Mouse (Mus musculus): ENCODE measurements around the gene Plod2.

DNA sequence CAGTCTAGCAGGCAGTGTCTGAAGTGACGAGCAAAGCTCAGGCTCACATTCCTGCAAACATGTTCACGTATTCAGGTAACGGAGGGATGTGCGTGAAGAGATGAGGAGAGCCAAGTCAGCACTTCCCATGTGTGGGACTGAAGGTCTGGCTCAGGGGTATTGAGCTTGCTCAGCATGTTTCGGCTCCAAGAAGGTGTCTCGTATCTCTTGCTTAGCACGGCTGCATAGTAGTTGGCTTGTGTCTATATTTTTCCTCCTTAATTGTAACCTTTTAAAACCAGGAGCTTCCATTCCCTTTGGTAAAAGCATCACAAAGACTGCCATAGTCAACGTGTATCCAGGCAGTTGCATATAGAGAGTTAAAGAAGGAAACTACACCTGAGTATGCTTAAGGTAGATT is 50.7 kb downstream of the Plod2 start:
- TF ChIP-seq CTCF (IDR thresholded peaks at IDR 0.05; ENCODE audit: control insufficient read depth, insufficient read depth, insufficient read length) (no peak), MYOD1 (IDR thresholded peaks at IDR 0.05; ENCODE audit: control insufficient read depth, insufficient read length, low read depth) (no peak), USF1 (IDR thresholded peaks at IDR 0.05; ENCODE audit: low read depth) (no peak), MAX (IDR thresholded peaks at IDR 0.05) (no peak), CEBPB (IDR thresholded peaks at IDR 0.05; ENCODE audit: low read depth) (no peak), FOSL1 (IDR thresholded peaks at IDR 0.05; ENCODE audit: insufficient read depth, low read length, poor library complexity, severe bottlenecking) (no peak), MYOG (IDR thresholded peaks at IDR 0.05; ENCODE audit: control insufficient read depth, extremely low read depth, insufficient read length) (no peak)

All from C2C12 (cell line).